In the genomic region with DNA sequence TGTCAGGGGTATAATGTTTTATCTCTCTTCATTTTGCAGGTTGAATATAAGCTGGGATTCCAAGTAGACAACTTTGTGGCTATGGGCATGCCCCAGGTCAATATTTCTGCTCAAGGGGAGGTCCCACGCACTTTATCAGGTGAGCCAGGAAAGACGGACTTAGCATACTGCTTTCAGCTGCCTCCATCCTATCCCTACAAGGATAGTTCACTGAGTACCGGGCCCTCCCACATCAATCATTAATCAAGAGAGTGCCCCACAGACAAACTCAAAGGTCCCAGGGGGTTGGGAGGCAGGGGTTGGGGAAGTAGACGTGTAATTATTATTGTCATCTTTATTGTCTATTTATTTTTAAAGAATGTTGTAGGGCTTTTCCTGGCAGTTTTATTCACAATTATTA, we compare ENCODE assay signal across 18 mouse cellular contexts. TPM values are rescaled to one million over a fixed set of nuclear protein-coding genes. Genes with fewer than 3 reads are reported as not detected.
A peak's percentile ranks its signal among the peaks of the same experiment; 100 is the strongest.
DNase-seq lines count a peak whose midpoint lies in the region; ATAC-seq lines count a peak whose summit lies in the region.
"Had no signal": no experiment of that assay in that cellular context is flagged by ENCODE, and none has a peak within 500 bp of the region (broad histone marks: within the 10 kb centered on the region; RNA-seq: fewer than 3 reads in every experiment).

No protein-coding gene starts in this region.

- H3K27ac ChIP-seq in kidney, embryonic 14.5 days (ENCODE audit: low read depth, low read length) = no peak overlapping the region
- no peak overlapping the region for H3K27ac ChIP-seq in liver, embryonic 15.5 days (replicated peaks)
- H3K27ac ChIP-seq in forebrain, embryonic 16.5 days (ENCODE audit: low read length) = no peak overlapping the region
- H3K27ac ChIP-seq: embryonic facial prominence, embryonic 15.5 days; forebrain, embryonic 10.5 days; forebrain, embryonic 15.5 days; heart, adult 2 months; hindbrain, embryonic 10.5 days; hindbrain, embryonic 14.5 days had no signal

- peaks cover 39% of the 10 kb centered on the region for H3K4me1 ChIP-seq in kidney, embryonic 14.5 days (ENCODE audit: control insufficient read depth, insufficient read depth, low read length)
- H3K4me1 ChIP-seq in liver, embryonic 15.5 days (replicated peaks) = peaks cover 11% of the 10 kb centered on the region; the same call in 1 of the 2 replicates
- peaks cover 25% of the 10 kb centered on the region for H3K4me1 ChIP-seq in forebrain, embryonic 16.5 days (replicated peaks; ENCODE audit: control insufficient read depth, insufficient read depth, low read length)

- H3K36me3 ChIP-seq in kidney, embryonic 14.5 days (ENCODE audit: control insufficient read depth, insufficient read depth, low read length) = peaks cover 34% of the 10 kb centered on the region
- H3K36me3 ChIP-seq in liver, embryonic 15.5 days (replicated peaks) = peaks cover 11% of the 10 kb centered on the region; the same call in 1 of the 2 replicates
- peaks cover 7% of the 10 kb centered on the region; the same call in 1 of the 2 replicates for H3K36me3 ChIP-seq in forebrain, embryonic 16.5 days (ENCODE audit: control insufficient read depth, insufficient read depth)

- H3K27me3 ChIP-seq in kidney, embryonic 14.5 days (ENCODE audit: control insufficient read depth, insufficient read depth, low read length) = no peaks in the 10 kb centered on the region
- no peaks in the 10 kb centered on the region for H3K27me3 ChIP-seq in liver, embryonic 15.5 days
- no peaks in the 10 kb centered on the region for H3K27me3 ChIP-seq in forebrain, embryonic 16.5 days (replicated peaks; ENCODE audit: control insufficient read depth, insufficient read depth, low read length)
- H3K27me3 ChIP-seq: CH12.LX; embryonic facial prominence, embryonic 15.5 days; forebrain, embryonic 15.5 days; heart, embryonic 12.5 days; Patski had no signal

- DNase-seq in kidney, adult 11 months = peak; percentile 44
- DNase-seq in liver = no peak
- peak; percentile 68 for DNase-seq in kidney, adult 9 months
- peak; percentile 57 to 75 for DNase-seq in kidney, postnatal 36 days
- no peak for DNase-seq in layer of hippocampus, adult 9-11 months

- no peak overlapping the region for H3K4me3 ChIP-seq in kidney, embryonic 14.5 days (ENCODE audit: low read length)
- no peak overlapping the region for H3K4me3 ChIP-seq in liver, embryonic 15.5 days (replicated peaks)
- no peak overlapping the region for H3K4me3 ChIP-seq in forebrain, embryonic 16.5 days (replicated peaks; ENCODE audit: low read length)
- H3K4me3 ChIP-seq: embryonic facial prominence, embryonic 15.5 days; erythroblast, embryonic 14.5 days; forebrain, embryonic 10.5 days; forebrain, embryonic 15.5 days; heart, adult 2 months; heart, embryonic 12.5 days; hindbrain, embryonic 10.5 days had no signal

- WGBS in kidney, embryonic 14.5 days = 48% methylated on average over 4 of the region's 4 CpGs
- 69% methylated on average over 4 of the region's 4 CpGs for WGBS in liver, embryonic 15.5 days (ENCODE audit: insufficient replicate concordance)
- 86% methylated on average over 4 of the region's 4 CpGs for WGBS in forebrain, embryonic 16.5 days

- H3K4me2 ChIP-seq in kidney, embryonic 14.5 days (replicated peaks; ENCODE audit: low read depth, low read length) = no peak overlapping the region
- no peak overlapping the region for H3K4me2 ChIP-seq in liver, embryonic 15.5 days
- no peak overlapping the region for H3K4me2 ChIP-seq in forebrain, embryonic 16.5 days (ENCODE audit: low read length)
- H3K4me2 ChIP-seq: embryonic facial prominence, embryonic 15.5 days; forebrain, embryonic 15.5 days; heart, embryonic 12.5 days; hindbrain, embryonic 14.5 days had no signal

- no peaks in the 10 kb centered on the region for H3K9me3 ChIP-seq in kidney, embryonic 14.5 days (ENCODE audit: control insufficient read depth, low read length)
- no peaks in the 10 kb centered on the region for H3K9me3 ChIP-seq in liver, embryonic 15.5 days (replicated peaks)
- no peaks in the 10 kb centered on the region for H3K9me3 ChIP-seq in forebrain, embryonic 16.5 days (ENCODE audit: control insufficient read depth, low read length)
- H3K9me3 ChIP-seq: embryonic facial prominence, embryonic 15.5 days; forebrain, embryonic 10.5 days; forebrain, embryonic 15.5 days; heart, embryonic 12.5 days; hindbrain, embryonic 10.5 days had no signal

- no peak for ATAC-seq in kidney, embryonic 14.5 days (ENCODE audit: low FRiP score, low TSS enrichment)
- 0 out of 2 replicates have a peak, but pooled peaks have one; percentile 35 for ATAC-seq in liver, embryonic 15.5 days (ENCODE audit: insufficient read depth)
- no peak for ATAC-seq in forebrain, embryonic 16.5 days

- H3K9ac ChIP-seq in kidney, embryonic 14.5 days (ENCODE audit: low read depth, low read length) = no peak overlapping the region
- no peak overlapping the region for H3K9ac ChIP-seq in liver, embryonic 15.5 days
- H3K9ac ChIP-seq in forebrain, embryonic 16.5 days (replicated peaks; ENCODE audit: low read depth, low read length) = no peak overlapping the region
- H3K9ac ChIP-seq: embryonic facial prominence, embryonic 15.5 days; forebrain, embryonic 15.5 days; heart, embryonic 12.5 days; hindbrain, embryonic 14.5 days had no signal

RNA-seq across cellular contexts. Expression of a gene that starts 32.8 kb away (rescaled TPM):
- 29.9 and 32.7 TPM in 2 replicates for polyA plus RNA-seq in kidney, embryonic 14.5 days (2014; fragmentation: Nextera tagmentation; extraction: Ambion mirVana)
- polyA plus RNA-seq in liver, embryonic 15.5 days (2015; fragmentation: Nextera tagmentation; extraction: Ambion mirVana) = 3.8 and 4.9 TPM in 2 replicates
- 14.1 TPM in 2 replicates for polyA plus RNA-seq in forebrain, embryonic 16.5 days (2015; fragmentation: Nextera tagmentation; extraction: Ambion mirVana)

Comparison
In these comparisons a context has a peak if more than half of its experiments do, and no peak if none do; other contexts are left out.
1. DNase-seq: peak in kidney, adult 11 months (single experiment), kidney, adult 9 months (single experiment) and kidney, postnatal 36 days (2 of 2); none in liver (single experiment) and layer of hippocampus, adult 9-11 months (single experiment).